Mouse (Mus musculus): ENCODE measurements around the gene Rsc1a1.

Rsc1a1 gene

DNA sequence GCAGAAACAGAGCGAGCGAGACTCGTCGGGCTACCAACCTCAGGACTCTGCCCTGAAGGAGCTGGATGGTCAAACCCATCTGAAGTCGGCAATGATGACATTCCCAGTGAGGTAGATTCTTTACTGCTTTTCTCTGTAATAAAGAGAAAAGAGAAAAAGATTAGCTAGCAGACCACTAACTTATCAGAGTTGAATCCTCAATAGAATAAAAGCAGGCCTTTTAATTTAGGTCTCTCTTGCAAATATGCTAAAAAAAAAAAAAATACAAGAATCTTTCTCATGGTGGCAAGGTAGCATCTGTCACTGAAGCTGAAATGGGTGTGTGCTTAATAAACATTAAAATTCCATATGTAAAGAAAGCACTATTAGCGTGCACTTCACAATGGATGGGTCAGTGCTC is at the start of gene Rsc1a1:
Rsc1a1 (minus strand) TSS at position 101 of the 400 bp plus-strand sequence.
- DNase-seq (ENCODE audit: low read depth): no peak

DNA sequence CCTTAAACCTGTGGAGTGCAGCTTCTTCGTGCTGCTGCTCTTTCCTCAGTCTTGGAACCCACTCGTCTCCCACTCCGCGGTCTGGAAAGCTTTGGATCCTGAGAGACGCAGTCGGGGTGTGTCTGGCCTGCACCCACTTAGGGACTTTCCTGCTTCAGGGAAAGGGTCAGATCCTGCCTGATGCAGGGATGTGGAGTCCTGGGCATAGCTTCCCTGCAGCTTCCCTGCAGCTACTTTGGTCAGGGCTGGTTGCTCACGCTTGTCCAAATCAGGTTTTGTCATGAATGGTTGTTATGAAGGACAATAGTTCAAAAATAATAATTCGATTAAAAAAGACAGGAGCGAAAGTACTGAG is 49.8 kb upstream of the Rsc1a1 start:
- DNase-seq (ENCODE audit: low read depth): no peak

DNA sequence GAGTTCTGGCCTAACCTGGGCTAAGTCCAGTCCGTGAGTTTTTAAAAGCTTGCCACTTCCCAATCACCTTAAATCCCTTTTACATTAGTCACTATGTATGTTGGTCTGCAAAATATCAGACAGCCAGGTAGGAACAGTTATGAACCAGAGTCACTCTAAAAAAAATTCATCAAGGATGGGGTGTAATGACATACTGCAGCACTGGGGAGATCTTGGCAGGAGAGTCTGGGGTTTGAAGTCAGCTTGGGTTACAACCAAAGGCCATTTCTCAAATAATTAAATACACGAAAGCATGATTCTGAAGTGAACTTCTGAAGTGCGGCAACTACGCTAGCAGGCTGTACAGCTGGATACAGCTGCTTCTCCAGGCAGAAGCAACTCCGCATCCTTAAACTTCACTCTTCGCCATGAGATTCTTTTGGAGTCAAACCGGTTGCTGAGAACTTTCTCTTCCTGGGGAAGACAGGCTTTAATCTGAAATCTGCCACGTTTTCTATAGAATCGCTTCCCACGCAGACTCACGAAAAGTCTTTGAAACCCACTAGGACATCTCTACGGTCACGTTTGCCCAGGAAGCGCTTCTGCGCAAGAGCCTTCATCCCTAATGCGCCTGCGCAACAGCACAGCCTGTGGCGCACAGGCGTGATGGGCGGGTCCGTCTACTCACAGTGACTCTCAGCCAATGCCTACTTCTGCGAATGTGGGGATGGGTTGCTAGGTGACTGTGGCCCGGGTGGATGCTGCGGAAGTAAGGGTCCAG is 49.2 kb upstream of the Rsc1a1 start:
- peak; percentile 96 for DNase-seq (ENCODE audit: low read depth)

DNA sequence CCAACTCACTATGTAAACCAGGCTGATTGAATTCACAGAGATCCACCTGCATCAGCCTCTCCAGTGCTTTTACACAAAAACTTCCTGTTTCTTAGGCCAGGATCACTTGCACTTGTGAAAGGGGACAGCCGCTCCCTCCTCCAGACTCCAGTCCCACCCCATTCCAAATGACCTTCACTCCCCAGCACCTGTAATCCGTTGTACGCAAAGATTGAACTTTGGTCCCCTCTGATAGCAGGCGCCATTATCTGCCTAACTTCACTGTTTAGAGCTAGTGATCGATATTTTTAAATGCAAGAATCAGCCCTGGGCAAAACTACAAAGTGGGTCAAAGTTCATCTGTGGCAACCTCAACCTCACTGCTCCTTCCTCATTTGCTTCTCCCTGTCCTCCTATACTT is 46.4 kb upstream of the Rsc1a1 start:
- no peak for DNase-seq (ENCODE audit: low read depth)

DNA sequence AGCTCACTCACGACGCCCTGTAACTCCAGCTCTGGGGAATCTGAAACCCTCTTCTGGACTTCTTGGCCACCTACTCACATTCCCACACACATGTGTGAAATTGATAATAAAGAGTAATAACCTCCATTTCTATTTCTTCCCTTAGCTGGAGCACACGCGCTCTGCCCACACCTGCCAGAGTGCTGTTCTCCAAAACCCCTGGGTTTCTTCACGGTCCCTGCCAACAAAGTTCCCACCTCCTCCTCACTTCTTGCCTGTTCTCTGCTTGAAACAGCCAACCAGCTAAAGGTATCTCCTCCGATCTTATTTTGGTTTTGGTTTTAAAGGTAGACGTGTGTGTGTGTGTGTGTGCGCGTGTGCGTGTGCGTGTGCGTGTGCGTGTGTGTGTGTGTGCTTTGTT is 45.0 kb upstream of the Rsc1a1 start:
- no peak for DNase-seq (ENCODE audit: low read depth)

DNA sequence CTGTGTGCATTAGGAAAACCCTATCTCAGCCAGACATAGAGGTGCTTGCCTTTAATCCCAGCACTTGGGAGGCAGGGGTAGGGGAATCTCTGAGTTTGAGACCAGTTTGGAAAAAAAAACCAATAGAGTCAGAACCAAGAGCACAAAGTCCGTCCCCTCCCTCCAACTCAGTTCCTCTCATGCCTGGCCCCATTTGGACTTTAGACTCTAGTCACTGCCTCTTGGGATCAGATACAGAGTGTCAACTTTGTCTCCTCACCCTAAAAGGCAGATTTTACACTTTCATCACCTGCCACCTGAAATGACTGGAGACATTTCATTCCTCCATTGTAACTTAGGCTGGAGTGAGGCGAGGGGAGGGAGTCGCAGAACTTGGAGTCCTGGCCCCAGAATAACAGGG is 43.9 kb upstream of the Rsc1a1 start:
- no peak for DNase-seq (ENCODE audit: low read depth)

DNA sequence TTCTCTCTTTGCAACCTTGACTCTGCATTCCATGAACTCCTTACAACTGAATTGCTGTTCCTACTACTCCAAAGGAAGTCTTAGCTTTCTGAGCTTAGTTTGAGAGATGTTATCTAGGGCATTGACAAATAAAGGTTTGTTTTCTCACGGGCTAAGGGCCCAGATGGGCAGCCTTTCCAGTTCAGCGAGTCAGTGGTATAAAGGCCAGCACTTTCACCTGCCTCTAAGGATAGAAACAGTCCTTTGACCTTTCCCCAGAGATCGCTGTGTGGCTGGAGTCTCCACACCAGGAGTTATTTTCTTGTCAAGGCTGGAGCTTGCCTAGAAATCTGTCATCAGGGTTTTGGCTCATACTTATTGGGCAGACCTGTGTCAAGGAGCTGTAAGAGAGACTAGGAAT is 40.3 kb upstream of the Rsc1a1 start:
- DNase-seq (ENCODE audit: low read depth): no peak

DNA sequence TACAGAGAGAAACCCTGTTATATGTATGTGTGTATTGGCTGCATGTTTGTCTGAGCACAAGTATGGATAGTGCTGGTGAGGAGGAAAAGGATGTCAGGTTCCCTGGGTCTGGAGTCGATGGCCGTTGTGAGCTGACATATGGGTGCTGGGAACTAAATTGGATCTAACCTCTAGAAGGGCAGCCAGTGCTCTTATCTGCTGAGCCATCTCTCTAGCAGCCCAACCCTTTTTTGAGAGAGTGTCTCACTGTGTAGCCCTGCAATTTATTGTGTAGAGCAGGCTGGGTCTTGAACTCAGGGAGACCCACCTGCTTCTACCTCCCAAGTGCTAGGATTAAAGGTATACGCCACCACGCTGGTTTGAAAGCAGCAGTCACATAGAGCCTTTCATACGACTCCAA is 39.9 kb upstream of the Rsc1a1 start:
- DNase-seq (ENCODE audit: low read depth): no peak

DNA sequence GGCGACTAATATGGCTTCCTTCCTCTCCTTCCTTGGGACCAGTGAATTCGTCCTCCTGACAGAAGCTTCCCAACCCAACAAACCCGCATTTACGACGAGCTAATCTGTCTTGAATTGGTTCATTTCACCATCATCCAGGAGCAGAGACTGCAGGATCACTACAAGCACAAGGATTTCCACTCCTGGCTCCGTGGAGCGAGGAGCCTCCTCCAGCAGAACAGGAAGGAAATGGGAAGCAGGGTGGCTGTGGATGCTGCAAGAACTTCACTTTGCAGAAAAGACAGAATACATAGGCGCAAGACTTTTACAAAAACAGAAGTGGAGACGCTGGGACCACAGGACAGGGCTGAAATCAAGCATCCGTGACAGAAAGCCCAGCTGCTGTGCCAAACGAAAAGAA is 39.2 kb upstream of the Rsc1a1 start:
- DNase-seq (ENCODE audit: low read depth): no peak

DNA sequence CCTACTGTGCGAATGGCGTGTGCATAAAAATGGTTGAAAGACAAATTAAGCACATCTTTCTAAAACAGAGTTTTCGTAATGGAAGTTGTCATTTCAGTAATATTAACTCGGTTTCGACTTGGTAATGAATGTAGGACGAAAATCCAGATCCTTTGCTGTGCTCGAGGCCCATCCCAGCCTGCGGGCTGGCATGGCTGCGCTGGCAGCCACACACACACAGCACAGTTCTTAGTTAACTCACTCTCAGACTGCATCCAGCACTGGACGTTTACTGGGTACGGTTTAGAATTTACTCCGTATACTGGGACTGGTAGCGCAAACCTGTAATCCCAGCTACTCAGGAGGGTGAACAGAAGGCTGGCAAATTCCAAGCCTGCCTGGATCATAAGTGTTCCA is 38.3 kb upstream of the Rsc1a1 start:
- no peak for DNase-seq (ENCODE audit: low read depth)

DNA sequence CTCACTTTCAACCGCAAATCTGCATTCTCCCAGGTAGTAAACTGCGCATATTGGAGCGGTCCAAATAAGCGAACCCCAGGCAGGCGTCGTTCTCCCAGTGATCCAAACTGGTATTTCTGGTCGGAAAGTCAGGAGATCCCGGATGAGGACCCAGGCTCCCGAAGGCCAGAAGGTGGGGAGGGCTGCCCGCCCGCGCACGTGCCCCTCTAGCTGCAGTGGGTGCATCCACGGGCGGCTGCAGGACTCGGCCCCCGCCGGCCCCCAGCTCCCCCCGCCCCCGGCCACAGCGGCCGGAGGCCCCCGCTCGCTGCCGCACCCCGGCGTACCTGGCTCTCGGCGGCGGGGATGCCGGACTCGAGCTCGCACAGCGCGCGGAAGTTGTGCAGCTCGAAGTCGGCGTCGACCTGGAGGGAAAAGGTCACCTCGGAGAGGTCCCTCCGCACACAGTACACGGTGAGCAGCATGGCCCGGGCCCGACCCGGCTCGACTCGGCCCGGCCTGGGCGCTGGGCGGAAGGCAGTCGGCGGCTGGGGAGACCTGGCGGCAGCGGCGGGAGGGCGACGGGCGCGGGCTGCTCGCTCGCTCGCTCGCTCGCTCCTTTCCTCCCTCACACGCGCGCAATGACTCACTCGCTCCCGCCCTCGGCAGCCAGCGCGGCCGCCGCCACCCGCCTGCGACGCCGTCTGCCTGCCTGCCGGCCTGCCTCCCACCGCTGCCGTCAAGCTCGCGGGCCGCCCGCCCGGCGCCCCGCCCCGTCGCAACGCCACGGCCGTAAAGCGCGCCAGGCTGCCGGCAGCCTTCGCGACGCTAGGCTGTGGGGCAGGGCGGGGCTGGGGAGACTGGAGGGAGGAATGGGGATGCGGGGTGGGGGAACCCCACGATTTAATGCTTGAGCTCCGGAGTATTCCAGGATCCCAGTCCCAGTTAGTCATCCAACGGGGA is 37.6 kb upstream of the Rsc1a1 start, which contains the start of gene Ddi2:
Ddi2 (minus strand) TSS at position 689 of the 942 bp plus-strand sequence.
- peak; percentile 92 for DNase-seq (ENCODE audit: low read depth)

DNA sequence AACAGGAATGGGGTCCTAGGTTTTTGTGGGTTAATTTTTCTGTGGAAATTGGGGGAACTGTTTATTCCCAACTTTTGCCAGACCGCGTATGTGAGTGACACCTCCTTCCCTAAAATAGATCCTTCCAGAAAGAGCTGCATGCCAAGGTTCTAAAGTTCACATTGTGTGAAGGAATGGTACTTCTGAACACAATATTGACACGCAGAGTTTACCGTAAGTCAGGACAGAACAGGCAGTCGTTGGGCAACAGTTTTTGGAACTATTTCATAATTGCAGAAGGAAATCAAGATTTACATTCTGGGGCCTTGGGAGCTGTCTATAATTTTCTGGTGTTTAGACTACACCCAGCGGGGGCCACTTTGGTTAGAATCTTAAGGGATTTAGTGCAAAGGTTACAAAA is 36.6 kb upstream of the Rsc1a1 start:
- DNase-seq (ENCODE audit: low read depth): no peak

DNA sequence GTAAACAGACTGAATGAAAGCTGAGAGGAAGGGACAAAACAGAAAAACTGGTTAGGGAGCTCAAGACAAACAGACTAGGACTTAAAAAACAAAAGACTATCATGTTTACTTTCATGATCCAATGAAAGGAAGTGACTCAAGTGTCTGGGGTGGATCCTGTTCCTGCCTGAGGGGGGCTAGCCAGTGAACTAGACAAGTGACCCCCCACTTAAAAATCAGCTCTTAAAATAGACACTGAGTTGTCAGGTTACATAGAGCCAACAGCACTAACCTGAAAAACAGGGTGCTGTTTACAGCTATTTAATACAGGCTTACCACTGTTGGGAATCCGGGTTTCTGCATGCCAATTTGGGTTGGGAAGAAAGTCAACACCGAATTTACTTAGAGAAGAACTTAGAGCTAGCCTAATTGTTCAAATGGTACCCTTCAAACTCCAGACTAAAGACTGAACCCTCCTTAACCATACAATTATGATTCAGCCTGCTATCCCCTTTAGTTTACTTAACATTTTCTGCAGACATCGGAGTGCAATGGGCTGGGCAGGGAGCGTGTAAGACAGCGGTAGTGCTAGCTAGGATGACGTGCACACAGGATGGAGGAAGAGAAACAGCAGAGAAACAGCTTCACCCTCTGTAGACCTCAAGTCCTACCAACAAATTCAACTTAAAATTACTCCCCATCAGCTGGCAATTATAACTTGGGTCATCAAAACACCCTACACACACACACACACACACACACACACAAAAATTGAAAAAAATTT is 35.5 kb upstream of the Rsc1a1 start:
- DNase-seq (ENCODE audit: low read depth): peak; percentile 55

DNA sequence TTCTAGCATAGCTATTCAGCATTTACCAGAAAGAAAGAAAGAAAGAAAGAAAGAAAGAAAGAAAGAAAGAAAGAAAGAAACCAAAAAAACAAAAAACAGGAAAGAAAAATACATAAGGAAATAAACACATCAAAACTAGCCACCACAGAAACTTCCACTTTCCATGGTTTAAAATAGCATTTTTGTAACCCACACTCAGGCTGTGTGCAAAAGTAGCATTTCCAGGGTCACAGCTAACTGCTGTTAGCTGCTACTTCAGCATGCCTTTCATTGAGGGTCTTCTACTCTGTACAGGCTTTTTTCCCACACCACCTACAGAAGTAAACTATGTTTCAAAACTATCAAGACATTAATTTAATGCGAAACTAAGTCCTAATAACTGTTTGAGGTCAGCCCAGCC is 33.9 kb upstream of the Rsc1a1 start:
- DNase-seq (ENCODE audit: low read depth): no peak

DNA sequence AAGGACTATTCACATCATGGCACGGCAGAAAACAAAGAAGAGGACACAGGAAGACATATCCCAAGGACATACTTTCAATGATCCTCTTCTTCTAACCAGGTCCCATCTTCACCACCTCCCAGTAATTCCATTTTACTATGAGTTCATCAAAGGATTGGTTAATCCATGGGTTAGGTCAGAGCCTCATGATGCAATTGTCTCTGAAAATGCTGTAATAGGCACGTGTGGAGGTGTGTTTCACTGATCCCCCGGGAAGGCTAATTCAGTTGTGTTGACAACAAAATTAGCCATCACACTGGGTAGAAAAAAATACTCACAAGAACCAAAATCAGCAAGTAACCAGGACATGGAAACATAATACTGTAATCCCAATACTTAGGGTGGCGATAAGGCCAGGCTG is 32.2 kb upstream of the Rsc1a1 start:
- no peak for DNase-seq (ENCODE audit: low read depth)

DNA sequence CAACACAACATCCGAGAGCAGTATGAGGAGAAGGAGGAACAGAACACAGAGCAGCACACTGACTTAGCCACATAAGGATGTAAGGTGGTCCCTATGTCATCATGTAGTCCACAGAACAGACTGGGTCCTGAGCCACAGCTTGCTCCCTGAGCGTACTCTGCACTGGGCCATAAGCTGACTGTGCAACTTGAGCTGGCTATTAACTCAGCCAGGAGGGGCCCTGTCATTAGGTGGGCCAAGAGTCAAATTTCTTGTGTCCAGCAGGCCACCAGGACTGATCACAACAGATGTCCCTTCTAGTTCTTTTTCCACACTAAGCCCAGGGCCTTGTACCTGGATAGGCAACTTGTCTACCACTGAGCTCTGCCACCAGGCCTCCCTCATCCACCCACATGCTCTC is 29.6 kb upstream of the Rsc1a1 start:
- no peak for DNase-seq (ENCODE audit: low read depth)

DNA sequence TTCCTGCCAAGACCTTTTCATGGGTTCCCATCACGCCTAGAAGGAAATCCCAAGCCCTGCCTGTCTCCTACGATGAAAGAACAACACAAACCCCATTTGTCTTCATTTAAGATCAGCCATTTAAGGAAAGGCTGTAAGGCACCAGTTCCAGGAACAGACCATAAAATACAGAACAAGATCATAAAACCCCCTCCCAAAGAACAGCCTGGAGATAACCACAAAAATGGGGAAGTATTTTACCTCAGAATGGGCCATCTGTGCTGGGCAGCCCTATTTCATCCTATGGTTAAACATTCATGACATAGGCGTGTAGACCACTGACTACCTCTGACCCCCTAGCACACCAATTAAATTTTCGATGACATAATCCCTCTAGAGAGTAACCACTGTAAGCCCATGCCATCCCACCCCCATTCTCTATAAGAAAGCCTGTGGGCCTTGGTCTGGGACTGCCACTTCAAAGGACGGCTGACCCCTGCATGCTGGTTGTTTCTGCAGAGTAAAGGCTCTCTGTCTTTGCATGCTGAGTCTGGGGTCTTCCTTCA is 28.3 kb upstream of the Rsc1a1 start:
- no peak for DNase-seq (ENCODE audit: low read depth)

DNA sequence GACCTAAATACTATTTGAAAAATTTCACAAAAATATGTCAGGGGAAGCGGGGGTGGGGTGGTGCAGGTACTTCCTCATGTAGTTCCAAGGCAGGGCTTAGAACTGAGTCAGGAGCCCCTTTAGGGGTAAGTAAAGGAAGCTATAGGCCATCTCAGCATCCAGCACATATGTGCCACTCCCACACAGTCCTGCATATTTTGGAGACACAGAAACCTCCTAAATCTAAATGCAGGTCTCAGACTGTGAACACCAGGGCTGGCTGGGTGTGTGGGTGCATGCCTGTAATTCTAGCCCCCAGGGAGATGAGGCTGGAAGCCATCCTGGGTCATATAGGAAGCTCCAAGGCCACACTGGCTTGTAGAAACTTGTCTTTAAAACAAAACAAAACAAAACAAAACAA is 25.9 kb upstream of the Rsc1a1 start:
- DNase-seq (ENCODE audit: low read depth): no peak

DNA sequence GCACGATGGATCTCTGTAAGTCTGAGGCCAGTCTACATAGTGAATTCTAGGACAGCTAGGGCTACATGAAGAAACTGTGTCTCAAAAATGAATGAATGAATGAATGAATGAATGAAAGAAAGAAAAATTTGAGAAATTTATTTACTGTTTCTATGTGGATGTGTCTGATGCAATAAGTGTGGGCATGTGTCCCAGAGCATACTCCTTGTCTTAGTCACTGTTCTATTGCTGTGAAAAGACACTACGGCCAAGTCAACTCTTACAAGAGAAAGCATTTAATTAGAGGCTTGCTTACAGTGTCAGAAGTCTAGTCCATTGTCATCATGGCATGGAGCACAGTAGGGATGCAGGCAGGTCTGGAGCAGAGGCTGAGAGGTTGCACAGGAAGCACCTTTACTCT is 23.6 kb upstream of the Rsc1a1 start:
- DNase-seq (ENCODE audit: low read depth): no peak

DNA sequence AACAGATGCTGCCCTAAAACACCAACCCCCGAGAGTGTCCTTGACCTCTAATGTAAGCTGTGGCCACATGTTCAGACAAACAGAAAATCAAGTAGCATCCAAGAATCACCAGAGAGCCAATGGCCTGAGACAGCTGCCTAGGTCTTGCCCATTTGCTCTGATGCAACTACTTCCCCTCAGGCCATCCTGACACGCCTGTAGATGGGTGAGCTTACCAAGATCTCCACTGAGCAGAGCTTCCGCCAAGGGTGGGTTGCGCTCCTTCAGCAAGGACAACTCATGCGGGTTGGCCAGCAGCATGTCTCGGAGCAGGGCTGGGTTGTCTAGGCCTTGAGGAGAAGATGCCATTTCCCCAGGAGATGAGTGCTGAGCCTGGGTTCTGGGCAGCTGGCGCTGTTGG is 22.6 kb upstream of the Rsc1a1 start:
- no peak for DNase-seq (ENCODE audit: low read depth)

DNA sequence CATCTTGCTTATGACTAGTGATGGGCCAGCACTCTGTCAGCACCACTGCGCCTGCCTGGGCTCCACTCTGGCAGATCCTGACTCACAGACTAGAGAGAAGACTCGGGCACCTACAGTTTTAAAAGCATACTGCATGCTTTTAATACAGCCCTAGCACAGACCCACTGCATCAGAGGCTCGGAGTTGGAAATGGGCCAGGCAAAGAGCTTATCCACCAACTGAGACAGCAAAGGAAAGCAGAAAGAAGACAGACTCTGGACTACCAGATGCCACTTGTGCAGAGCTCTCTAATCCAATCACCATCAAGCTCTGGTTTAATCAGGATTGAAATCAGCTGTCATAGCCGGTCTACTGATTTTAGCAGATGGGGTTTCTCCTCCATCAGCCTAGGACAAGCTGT is 19.9 kb upstream of the Rsc1a1 start:
- DNase-seq (ENCODE audit: low read depth): no peak

DNA sequence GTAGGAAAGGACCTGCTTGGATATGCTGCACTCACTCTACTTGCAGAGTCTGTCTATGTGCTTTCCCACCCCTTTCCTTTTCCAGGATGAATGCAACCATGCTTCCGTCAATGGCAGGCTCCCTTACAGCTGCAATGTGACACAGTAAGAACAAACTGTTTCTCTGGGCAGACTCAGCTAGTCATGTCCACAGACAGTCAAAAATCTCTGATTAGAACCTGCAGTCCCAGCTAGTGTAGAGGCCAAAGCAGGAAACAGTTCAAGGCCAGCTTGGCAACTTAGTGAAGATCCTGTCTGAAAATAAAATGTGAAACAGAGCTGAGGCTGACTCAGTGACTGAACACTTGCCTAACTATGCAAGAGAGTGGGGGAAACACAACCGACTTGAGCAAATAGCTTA is 19.2 kb upstream of the Rsc1a1 start:
- no peak for DNase-seq (ENCODE audit: low read depth)
